Mouse (Mus musculus) kidney, postnatal 0 days (tissue): ENCODE results near the gene Lamc1. TPM values are rescaled to one million over a fixed set of nuclear protein-coding genes. Genes with fewer than 3 reads are reported as not detected.
A peak's percentile ranks its signal among the peaks of the same experiment; 100 is the strongest.

Source experiments
- ATAC-seq: fragments of 200-750 bp; cut with Nextera tagmentation; replicated peaks from 2 replicates; pipeline ENCODE4 v1.8.0; 2017; ENCODE audit warnings: low read depth, moderate number of reproducible peaks, moderate TSS enrichment, moderate library complexity; ENCODE audit not compliant: low FRiP score
- DNase-seq: peaks from one replicate; pipeline ENCODE4 v3.0.0-alpha.2; 2016; ENCODE audit warnings: low spot score
- H3K27ac ChIP-seq: fragments of 300-500 bp; sonication (generic); 2 replicates; pipeline ENCODE4 v1.5.1; 2014; ENCODE audit warnings: mild to moderate bottlenecking
- H3K27me3 ChIP-seq: fragments of 300-500 bp; sonication (generic); 2 replicates; pipeline ENCODE4 v1.6.1; 2014; ENCODE audit warnings: low read length, mixed read lengths; ENCODE audit not compliant: insufficient read depth
- H3K36me3 ChIP-seq: fragments of 300-500 bp; sonication (generic); 2 replicates; pipeline ENCODE4 v1.6.1; 2014; ENCODE audit warnings: low read length, mixed read lengths; ENCODE audit not compliant: insufficient read depth
- H3K4me1 ChIP-seq: fragments of 300-500 bp; sonication (generic); replicated peaks from 2 replicates; pipeline ENCODE4 v1.6.1; 2014; ENCODE audit warnings: antibody characterized with exemption, low read length, mixed read lengths; ENCODE audit not compliant: insufficient read depth
- H3K4me2 ChIP-seq: fragments of 300-500 bp; sonication (generic); 2 replicates; pipeline ENCODE4 v1.6.1; 2014; ENCODE audit warnings: mild to moderate bottlenecking, low read length, moderate library complexity, mixed read lengths
- H3K4me3 ChIP-seq: fragments of 300-500 bp; sonication (generic); replicated peaks from 2 replicates; pipeline ENCODE4 v1.5.1; 2014; ENCODE audit warnings: low read depth, low read length
- H3K9ac ChIP-seq: fragments of 300-500 bp; sonication (generic); 2 replicates; pipeline ENCODE4 v1.6.1; 2014; ENCODE audit warnings: low read depth, low read length
- H3K9me3 ChIP-seq: fragments of 300-500 bp; sonication (generic); replicated peaks from 2 replicates; pipeline ENCODE4 v1.6.1; 2016; ENCODE audit warnings: low read length, inconsistent platforms, mixed read lengths
- CTCF ChIP-seq: IDR thresholded peaks from 2 replicates; pipeline ENCODE4 v1.5.1; 2016; ENCODE audit warnings: antibody characterized with exemption, low read depth, mild to moderate bottlenecking, moderate library complexity
- WGBS: fragments of 180-500 bp; shearing (Covaris S2); extraction: QIAGEN DNeasy Blood & Tissue Kit; methylation state at CpG from one replicate; pipeline ENCODE4 v1.1.7; 2014; 5-methylcytosine and 5-hydroxymethylcytosine counted together
- polyA plus RNA-seq: library from polyadenylated mRNA; unstranded; fragments of >200 nt; fragmentation: Nextera tagmentation; extraction: Ambion mirVana; gene quantifications from 2 replicates; pipeline ENCODE4 v1.2.1, GENCODE M21; 2015

The Lamc1 gene
- polyA plus RNA-seq, 1 experiment from 2014 or later, result 106 TPM

- no peaks in the 10 kb centered on the region for H3K9me3 ChIP-seq
- peak; percentile 8; the same call in 1 of the 2 replicates for TF ChIP-seq CTCF
- no peak overlapping the region for H3K4me3 ChIP-seq
- no peaks in the 10 kb centered on the region for H3K27me3 ChIP-seq
- H3K27ac ChIP-seq, result no peak overlapping the region
- ATAC-seq (no peak), DNase-seq (no peak)
- H3K4me1 ChIP-seq, result no peaks in the 10 kb centered on the region
- peaks cover 43% of the 10 kb centered on the region for H3K36me3 ChIP-seq
- WGBS, result 55% methylated on average over 9 of the region's 9 CpGs
- no peak overlapping the region for H3K4me2 ChIP-seq
- no peak overlapping the region for H3K9ac ChIP-seq
Observed at GRCm38 (mm10) chr1:153219376-153219775, 113.2 kb downstream of the Lamc1 start.

- no peak overlapping the region for H3K27ac ChIP-seq
- no peaks in the 10 kb centered on the region for H3K9me3 ChIP-seq
- H3K4me1 ChIP-seq, result no peaks in the 10 kb centered on the region
- ATAC-seq, result no peak
- no peak for DNase-seq
- H3K27me3 ChIP-seq, result no peaks in the 10 kb centered on the region
- H3K4me2 ChIP-seq, result no peak overlapping the region
- no peak overlapping the region for H3K9ac ChIP-seq
- WGBS, result 83% methylated on average over 4 of the region's 4 CpGs
- no peak for TF ChIP-seq CTCF
- H3K36me3 ChIP-seq, result peaks cover 27% of the 10 kb centered on the region
- no peak overlapping the region for H3K4me3 ChIP-seq
Observed at GRCm38 (mm10) chr1:153216516-153216915, 116.1 kb downstream of the Lamc1 start.

DNA sequence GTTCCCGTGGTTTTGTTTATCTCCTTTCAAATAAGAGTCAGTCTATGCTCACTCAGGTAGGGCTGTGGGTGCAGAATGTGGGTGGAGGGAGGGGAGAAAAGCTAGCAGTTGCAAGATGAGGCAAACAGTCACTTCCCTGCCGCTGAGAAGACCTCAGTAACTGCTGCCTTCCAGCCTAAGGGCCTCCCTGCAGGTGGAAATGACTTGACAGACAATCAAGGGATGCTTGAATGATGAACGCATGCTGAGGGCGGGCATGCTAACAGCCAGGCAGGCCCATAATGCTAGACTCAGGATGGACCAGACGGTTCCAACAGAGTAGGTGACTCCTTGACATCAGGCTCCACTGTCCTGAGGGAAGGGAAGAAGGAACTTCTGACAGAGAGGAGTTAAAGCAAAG is 116.9 kb downstream of the Lamc1 start:
- no peak for TF ChIP-seq CTCF
- WGBS, result 77% methylated on average over 5 of the region's 5 CpGs
- Histone ChIP-seq H3K9ac (no peak overlapping the region), H3K4me1 (no peaks in the 10 kb centered on the region), H3K27me3 (no peaks in the 10 kb centered on the region), H3K9me3 (no peaks in the 10 kb centered on the region), H3K4me3 (no peak overlapping the region), H3K27ac (no peak overlapping the region), H3K36me3 (peaks cover 18% of the 10 kb centered on the region), H3K4me2 (no peak overlapping the region)
- no peak for ATAC-seq
- no peak for DNase-seq

DNA sequence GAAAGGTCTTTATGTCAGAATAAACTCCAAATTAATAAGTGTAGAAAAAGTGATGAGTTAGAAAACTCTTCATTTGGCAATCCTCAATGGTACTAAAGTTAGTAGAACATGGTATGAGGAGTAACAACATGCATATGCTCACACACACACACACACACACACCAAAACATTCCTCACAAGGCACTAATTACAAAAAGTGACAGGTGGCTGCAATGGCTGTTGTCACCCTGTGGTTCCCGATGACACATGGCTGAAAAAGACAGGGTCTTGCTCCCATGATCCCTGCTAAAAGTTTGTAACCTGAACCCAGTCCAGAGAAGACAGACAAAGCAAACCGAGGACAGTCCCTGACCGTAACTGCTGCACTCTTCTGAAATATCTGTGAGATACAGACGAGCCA is 121.6 kb downstream of the Lamc1 start:
- H3K4me3 ChIP-seq, result no peak overlapping the region
- no peak overlapping the region for H3K9ac ChIP-seq
- no peaks in the 10 kb centered on the region for H3K4me1 ChIP-seq
- no peak overlapping the region for H3K4me2 ChIP-seq
- H3K9me3 ChIP-seq, result no peaks in the 10 kb centered on the region
- ATAC-seq (no peak), DNase-seq (no peak)
- H3K27ac ChIP-seq, result no peak overlapping the region
- 17% methylated on average over 4 of the region's 4 CpGs for WGBS
- H3K27me3 ChIP-seq, result no peaks in the 10 kb centered on the region
- no peak for TF ChIP-seq CTCF
- no peaks in the 10 kb centered on the region for H3K36me3 ChIP-seq

- Histone ChIP-seq H3K4me1 (no peaks in the 10 kb centered on the region), H3K4me3 (no peak overlapping the region), H3K9ac (no peak overlapping the region)
Observed at GRCm38 (mm10) chr1:153210198-153210597, 122.4 kb downstream of the Lamc1 start.

GRCm38 (mm10) chr1:153202195-153202594 is 130.4 kb downstream of the Lamc1 start:
- Histone ChIP-seq H3K4me2 (no peak overlapping the region), H3K4me1 (no peaks in the 10 kb centered on the region), H3K27me3 (no peaks in the 10 kb centered on the region), H3K27ac (no peak overlapping the region), H3K4me3 (no peak overlapping the region), H3K9ac (no peak overlapping the region), H3K9me3 (no peaks in the 10 kb centered on the region), H3K36me3 (no peaks in the 10 kb centered on the region)
- no peak for DNase-seq
- no peak for TF ChIP-seq CTCF
- WGBS, result 47% methylated on average over 8 of the region's 8 CpGs
- ATAC-seq, result no peak; the same call in 1 of the 2 replicates

More at GRCm38 (mm10) chr1:153210198-153210597, 122.4 kb downstream of the Lamc1 start:
- no peak for DNase-seq
- TF ChIP-seq CTCF, result no peak
- WGBS, result 92% methylated on average over 2 of the region's 2 CpGs
- no peaks in the 10 kb centered on the region for H3K27me3 ChIP-seq
- H3K27ac ChIP-seq, result no peak overlapping the region
- no peaks in the 10 kb centered on the region for H3K36me3 ChIP-seq
- no peak overlapping the region for H3K4me2 ChIP-seq
- H3K9me3 ChIP-seq, result no peaks in the 10 kb centered on the region
- ATAC-seq, result no peak

- Histone ChIP-seq H3K4me2 (no peak overlapping the region), H3K4me3 (no peak overlapping the region), H3K27ac (no peak overlapping the region), H3K27me3 (no peaks in the 10 kb centered on the region), H3K4me1 (no peaks in the 10 kb centered on the region), H3K9ac (no peak overlapping the region), H3K36me3 (no peaks in the 10 kb centered on the region), H3K9me3 (no peaks in the 10 kb centered on the region)
- WGBS, result 48% methylated on average over 14 of the region's 14 CpGs
- TF ChIP-seq CTCF, result no peak
- ATAC-seq (no peak), DNase-seq (no peak)
Observed at GRCm38 (mm10) chr1:153201448-153201847, 131.1 kb downstream of the Lamc1 start.
